Mouse (Mus musculus): ENCODE measurements around the gene Insr. TPM values are rescaled to one million over a fixed set of nuclear protein-coding genes. Genes with fewer than 3 reads are reported as not detected.

Insr gene
- polyA plus RNA-seq, 1 experiment from 2014 or later, result 40.2 TPM

DNA sequence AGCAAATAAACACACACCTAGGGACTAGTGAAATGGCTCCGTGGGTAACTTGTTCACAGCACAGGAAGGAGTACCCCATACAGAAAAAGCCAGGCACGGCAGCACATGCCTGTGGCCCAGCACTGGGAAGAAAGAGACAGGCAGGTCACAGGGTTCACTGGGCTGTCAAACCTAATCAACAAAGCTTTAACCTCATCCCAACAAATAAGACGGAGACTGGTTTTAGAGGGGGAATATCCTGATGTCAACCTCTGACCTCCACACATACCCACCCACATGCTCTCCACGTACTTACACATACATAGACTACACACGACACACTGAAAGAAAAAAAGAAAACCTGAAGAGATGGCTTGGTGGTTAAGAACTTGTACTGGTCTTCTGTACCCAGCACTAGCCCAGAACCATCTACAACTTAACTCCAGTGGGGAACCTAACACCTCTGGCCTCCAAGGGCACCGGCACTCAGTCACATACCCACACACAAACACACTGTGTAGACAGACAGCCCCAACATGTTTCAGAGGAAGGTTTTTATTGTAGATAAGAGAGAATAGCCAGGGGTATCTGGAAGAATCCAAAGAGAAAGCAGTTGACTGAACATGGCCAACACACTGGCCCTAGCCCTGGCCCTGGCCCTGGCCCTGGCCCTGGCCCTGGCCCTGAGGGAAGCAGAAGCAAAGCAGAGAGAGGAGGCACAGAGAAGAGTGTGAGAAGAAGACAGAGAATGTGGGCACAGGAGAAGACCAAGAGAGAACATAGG lies 12.6 kb downstream of the Insr start:
- ATAC-seq (ENCODE audit: low FRiP score, low read depth), result no peak
- H3K36me3 ChIP-seq, result peaks cover 9% of the 10 kb centered on the region

DNA sequence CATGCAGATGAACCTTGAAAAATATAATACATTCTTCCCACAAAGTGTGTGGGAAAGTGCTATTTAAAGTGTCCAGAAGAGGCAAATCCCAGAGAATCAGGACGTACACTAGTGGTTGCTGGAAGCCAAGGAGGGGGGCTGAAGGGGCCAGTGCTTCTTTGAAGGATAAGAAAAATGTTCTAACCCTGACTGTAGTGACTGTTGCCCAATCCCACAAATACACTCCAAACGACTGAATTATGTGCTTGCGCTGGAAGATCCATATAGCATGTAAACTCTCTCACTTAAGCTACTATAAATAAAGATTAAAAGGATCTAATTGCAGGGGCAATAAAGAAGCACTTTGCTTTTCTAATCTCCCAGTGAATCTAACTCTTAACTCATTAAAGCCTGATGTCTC lies 14.2 kb downstream of the Insr start:
- H3K4me3 ChIP-seq, result no peak overlapping the region
- 0 out of 2 replicates have a peak, but pooled peaks cover 8% of the 10 kb centered on the region for H3K4me1 ChIP-seq
- H3K9ac ChIP-seq, result no peak overlapping the region
- 43% methylated on average over 3 of the region's 3 CpGs for WGBS
- peaks cover 22% of the 10 kb centered on the region for H3K36me3 ChIP-seq
- no peaks in the 10 kb centered on the region for H3K27me3 ChIP-seq
- no peak overlapping the region for H3K4me2 ChIP-seq (replicated peaks)
- 0 out of 2 replicates have a peak, but pooled peaks cover 3% of the 10 kb centered on the region for H3K9me3 ChIP-seq
- H3K27ac ChIP-seq, result no peak overlapping the region
- ATAC-seq (ENCODE audit: low FRiP score, low read depth), result no peak

More for the DNA sequence above, 12.6 kb downstream of the Insr start:
- no peak overlapping the region for H3K4me2 ChIP-seq (replicated peaks)
- no peak overlapping the region for H3K9ac ChIP-seq
- no peak overlapping the region for H3K4me3 ChIP-seq
- H3K27ac ChIP-seq, result no peak overlapping the region
- H3K27me3 ChIP-seq, result no peaks in the 10 kb centered on the region
- H3K9me3 ChIP-seq, result no peaks in the 10 kb centered on the region
- 80% methylated on average over 6 of the region's 6 CpGs for WGBS
- H3K4me1 ChIP-seq, result 0 out of 2 replicates have a peak, but pooled peaks cover 8% of the 10 kb centered on the region

DNA sequence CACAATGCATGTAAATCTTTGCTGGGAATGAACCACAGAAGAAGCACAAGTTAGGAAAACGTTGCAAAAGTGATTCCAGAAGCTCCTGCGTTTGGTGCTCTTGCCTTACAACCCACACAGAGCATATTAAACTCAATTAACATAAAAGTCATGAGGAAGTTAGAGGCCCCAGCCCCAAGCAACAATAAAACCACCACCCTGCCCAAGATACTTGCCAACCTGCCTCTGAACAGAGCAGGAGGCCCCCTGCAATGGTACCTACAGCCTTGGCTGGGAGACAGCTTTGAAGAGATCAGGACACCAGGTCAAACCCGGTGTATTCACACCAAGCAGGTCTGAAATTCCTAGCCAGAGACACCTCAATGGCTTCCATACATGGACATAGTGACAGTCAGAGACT lies 16.6 kb downstream of the Insr start:
- Histone ChIP-seq H3K9me3 (0 out of 2 replicates have a peak, but pooled peaks cover 3% of the 10 kb centered on the region), H3K4me1 (0 out of 2 replicates have a peak, but pooled peaks cover 8% of the 10 kb centered on the region), H3K27ac (no peak overlapping the region), H3K9ac (no peak overlapping the region), H3K27me3 (no peaks in the 10 kb centered on the region), H3K36me3 (peaks cover 35% of the 10 kb centered on the region), H3K4me3 (no peak overlapping the region), H3K4me2 (replicated peaks) (no peak overlapping the region)
- no peak for ATAC-seq (ENCODE audit: low FRiP score, low read depth)
- WGBS, result 70% methylated on average over 3 of the region's 3 CpGs

DNA sequence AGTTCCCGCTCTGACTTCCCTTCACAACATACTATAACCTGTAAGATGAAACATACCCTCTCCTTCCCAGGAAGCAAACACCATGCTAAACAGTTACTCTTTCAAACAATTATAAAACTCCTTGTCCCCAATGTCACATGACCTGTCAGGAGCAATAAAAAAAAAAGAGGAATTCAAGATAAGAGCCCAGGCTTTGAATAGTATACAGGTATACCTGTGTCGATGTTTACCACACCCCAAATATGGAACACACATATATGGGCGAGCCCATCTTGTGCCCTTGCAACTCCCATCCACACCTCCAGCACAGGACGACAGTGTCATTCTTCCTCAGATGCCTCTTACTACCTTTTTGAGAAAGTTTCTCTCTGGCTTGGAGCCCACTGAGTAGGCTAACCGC lies 18.3 kb downstream of the Insr start:
- no peak for ATAC-seq (ENCODE audit: low FRiP score, low read depth)
- no peak overlapping the region for H3K9ac ChIP-seq
- H3K27me3 ChIP-seq, result no peaks in the 10 kb centered on the region
- WGBS, result 93% methylated on average over 5 of the region's 5 CpGs
- no peak overlapping the region for H3K4me3 ChIP-seq
- H3K4me2 ChIP-seq (replicated peaks), result no peak overlapping the region
- H3K27ac ChIP-seq, result no peak overlapping the region
- 0 out of 2 replicates have a peak, but pooled peaks cover 3% of the 10 kb centered on the region for H3K9me3 ChIP-seq
- peaks cover 45% of the 10 kb centered on the region for H3K36me3 ChIP-seq
- 0 out of 2 replicates have a peak, but pooled peaks cover 8% of the 10 kb centered on the region for H3K4me1 ChIP-seq

DNA sequence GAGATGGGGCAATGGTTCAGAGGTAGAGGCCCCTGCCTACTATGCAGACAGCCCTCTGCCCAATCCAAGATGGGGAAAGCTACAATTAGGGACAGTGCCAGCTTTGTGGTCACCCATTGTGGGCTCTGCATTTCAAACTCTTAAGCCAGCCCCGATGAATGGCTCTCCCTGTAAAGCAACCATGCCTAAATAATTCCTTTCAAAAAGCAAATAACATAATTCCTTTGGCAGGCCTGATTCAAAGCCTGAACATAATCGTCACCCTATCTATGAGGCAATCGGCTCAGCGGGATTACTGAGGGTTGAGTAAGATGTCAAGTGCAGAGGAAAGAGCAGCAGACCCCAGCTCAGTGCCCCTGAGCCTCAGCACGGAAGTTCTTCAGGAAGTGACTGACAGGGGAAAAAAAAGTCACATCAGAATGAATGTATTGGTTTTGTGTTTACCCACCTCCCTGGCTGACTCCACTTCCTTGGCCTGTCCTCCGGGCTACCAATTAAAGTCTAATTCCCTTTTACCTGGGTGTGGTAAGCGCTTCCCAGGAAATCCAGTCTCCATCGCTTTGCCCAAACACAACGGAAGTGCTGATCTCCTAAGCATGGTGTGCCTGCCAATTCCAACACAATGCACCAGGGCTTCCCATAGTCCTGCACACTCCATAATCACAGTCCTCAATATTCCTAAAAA lies 19.1 kb downstream of the Insr start:
- 0 out of 2 replicates have a peak, but pooled peaks cover 8% of the 10 kb centered on the region for H3K4me1 ChIP-seq
- ATAC-seq (ENCODE audit: low FRiP score, low read depth), result no peak
- WGBS, result 83% methylated on average over 9 of the region's 9 CpGs

DNA sequence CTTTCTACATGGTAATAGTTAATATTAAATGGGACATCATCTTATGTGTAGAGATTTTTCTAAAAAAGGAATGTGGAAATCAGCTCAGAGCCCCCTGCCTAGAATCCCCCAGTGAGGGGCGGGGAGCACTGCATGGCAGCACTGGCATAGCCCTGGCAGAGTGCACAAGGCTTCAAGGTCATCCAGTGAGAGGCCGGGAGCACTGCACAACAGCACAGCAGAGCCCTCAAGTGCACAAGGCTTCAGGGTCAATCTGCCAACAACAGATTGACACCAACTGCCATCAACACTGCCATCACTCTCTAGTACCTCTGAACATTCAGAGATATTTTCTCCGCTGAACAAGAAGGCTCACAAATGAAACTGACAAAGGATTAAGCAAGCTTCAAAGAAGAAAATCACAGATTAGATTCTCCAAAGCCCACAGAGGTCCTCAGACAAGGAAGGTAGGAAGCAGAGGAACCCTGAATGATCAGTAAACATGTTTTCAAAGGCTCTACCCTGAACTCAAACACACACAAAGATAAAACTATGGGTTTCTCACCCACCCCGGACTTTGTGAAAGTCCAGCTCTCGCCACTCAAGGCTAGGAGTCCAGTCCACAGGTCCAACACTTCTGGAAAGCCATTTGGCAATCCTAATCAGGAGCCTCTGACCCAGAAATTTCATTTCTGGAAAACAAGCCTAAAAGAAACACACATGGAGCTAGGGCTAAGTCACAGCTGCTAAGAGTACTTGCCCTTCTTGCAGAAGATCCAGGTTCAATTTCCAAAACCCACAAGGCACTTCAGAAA lies 23.1 kb downstream of the Insr start:
- Histone ChIP-seq H3K9ac (no peak overlapping the region), H3K27ac (no peak overlapping the region), H3K4me3 (no peak overlapping the region), H3K27me3 (no peaks in the 10 kb centered on the region), H3K36me3 (peaks cover 66% of the 10 kb centered on the region), H3K4me2 (replicated peaks) (no peak overlapping the region), H3K4me1 (no peaks in the 10 kb centered on the region), H3K9me3 (0 out of 2 replicates have a peak, but pooled peaks cover 3% of the 10 kb centered on the region)
- WGBS, result 91% methylated on average over 5 of the region's 5 CpGs
- ATAC-seq (ENCODE audit: low FRiP score, low read depth), result no peak

More for the DNA sequence above, 19.1 kb downstream of the Insr start:
- H3K27me3 ChIP-seq, result no peaks in the 10 kb centered on the region
- 0 out of 2 replicates have a peak, but pooled peaks cover 3% of the 10 kb centered on the region for H3K9me3 ChIP-seq
- H3K4me2 ChIP-seq (replicated peaks), result no peak overlapping the region
- H3K36me3 ChIP-seq, result peaks cover 46% of the 10 kb centered on the region
- no peak overlapping the region for H3K27ac ChIP-seq
- H3K9ac ChIP-seq, result no peak overlapping the region
- no peak overlapping the region for H3K4me3 ChIP-seq

DNA sequence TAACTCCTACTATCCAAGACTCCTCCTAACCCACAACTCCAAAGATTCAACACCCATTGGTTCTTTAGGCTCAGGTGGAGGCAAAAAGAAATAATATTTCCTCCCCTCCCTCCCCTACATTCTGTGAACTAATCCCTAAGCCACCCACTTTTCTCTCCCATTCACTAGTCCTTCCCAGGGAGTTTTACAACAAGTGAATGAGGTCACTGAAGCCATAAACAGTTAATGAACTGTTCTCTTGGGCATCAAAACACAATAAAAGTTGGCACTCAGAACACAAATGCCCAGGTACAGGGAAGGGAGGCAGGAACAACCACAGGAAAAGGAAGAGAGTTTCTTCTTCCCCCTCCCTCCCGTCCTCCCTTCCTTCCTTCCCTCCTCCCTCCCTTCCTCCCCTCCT lies 24.1 kb downstream of the Insr start:
- H3K9me3 ChIP-seq, result no peaks in the 10 kb centered on the region
- H3K4me1 ChIP-seq, result no peaks in the 10 kb centered on the region
- H3K4me3 ChIP-seq, result no peak overlapping the region
- ATAC-seq (ENCODE audit: low FRiP score, low read depth), result no peak
- H3K4me2 ChIP-seq (replicated peaks), result no peak overlapping the region
- H3K9ac ChIP-seq, result no peak overlapping the region
- WGBS, result 59% methylated on average over 1 of the region's 1 CpGs
- no peaks in the 10 kb centered on the region for H3K27me3 ChIP-seq
- no peak overlapping the region for H3K27ac ChIP-seq
- peaks cover 65% of the 10 kb centered on the region for H3K36me3 ChIP-seq

DNA sequence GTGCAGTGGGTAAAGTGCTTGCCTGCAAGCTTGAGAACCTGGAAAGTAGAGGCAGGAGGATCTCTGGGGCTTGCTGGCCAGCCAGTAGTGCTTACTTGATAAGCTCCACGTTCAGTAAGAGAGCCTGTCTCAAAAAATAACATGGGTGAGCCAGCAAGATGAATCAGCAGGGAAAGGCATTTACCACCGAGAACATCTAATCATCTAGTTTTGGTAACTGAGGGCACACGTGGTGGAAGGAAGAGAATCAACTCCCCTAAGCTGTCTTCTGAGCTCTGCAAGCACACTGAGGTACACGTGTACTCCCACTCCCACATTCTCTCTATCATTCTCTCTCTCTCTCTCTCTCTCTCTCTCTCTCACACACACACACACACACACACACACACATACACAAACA lies 26.2 kb downstream of the Insr start:
- 85% methylated on average over 4 of the region's 4 CpGs for WGBS
- Histone ChIP-seq H3K9ac (no peak overlapping the region), H3K27ac (no peak overlapping the region), H3K4me3 (no peak overlapping the region), H3K4me2 (replicated peaks) (no peak overlapping the region), H3K9me3 (no peaks in the 10 kb centered on the region), H3K27me3 (no peaks in the 10 kb centered on the region), H3K4me1 (no peaks in the 10 kb centered on the region), H3K36me3 (peaks cover 54% of the 10 kb centered on the region)
- ATAC-seq (ENCODE audit: low FRiP score, low read depth), result no peak

DNA sequence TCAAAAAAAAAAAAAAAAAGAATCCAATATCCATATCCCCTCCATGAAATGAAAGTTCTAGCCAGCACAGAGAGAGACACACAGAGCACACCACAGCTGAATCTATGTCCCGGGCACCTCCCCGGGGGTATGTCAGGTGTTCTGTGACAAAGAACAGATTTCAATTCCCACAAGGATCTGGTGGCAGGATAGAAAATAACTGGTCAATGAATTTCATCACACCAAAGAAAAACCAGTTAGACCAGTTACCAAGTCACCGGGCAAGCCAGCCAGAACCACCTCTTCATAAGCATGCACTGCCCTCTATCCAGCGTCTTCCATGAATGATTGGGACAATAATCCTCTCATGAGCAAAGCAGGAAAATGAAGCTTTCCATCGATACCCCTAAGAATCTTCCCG lies 26.8 kb downstream of the Insr start:
- 86% methylated on average over 6 of the region's 6 CpGs for WGBS
- no peak overlapping the region for H3K9ac ChIP-seq
- H3K36me3 ChIP-seq, result peaks cover 49% of the 10 kb centered on the region
- H3K4me1 ChIP-seq, result no peaks in the 10 kb centered on the region
- ATAC-seq (ENCODE audit: low FRiP score, low read depth), result no peak
- no peak overlapping the region for H3K4me3 ChIP-seq
- H3K27me3 ChIP-seq, result no peaks in the 10 kb centered on the region
- no peaks in the 10 kb centered on the region for H3K9me3 ChIP-seq
- no peak overlapping the region for H3K27ac ChIP-seq
- H3K4me2 ChIP-seq (replicated peaks), result no peak overlapping the region

DNA sequence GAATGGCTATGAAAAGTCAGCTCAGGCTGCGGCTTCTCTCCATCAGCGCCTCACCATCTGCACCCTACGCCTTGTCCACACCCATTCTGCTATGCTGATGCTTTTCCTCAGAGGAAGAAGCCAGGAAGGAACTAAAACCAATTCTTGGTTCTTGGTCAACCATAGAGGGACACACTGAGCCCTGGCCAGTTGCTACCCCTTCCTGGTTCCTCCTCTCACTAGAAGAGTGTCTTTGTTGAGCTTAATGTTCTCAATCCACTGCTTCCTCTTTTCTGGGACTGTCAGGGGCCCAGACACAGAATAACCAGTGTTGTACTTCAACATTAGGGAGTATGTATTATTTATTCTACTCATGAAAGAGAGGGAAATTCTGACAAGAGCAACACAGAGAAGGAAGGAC lies 28.3 kb downstream of the Insr start:
- Histone ChIP-seq H3K9ac (no peak overlapping the region), H3K27me3 (no peaks in the 10 kb centered on the region), H3K27ac (no peak overlapping the region), H3K9me3 (no peaks in the 10 kb centered on the region), H3K4me2 (replicated peaks) (no peak overlapping the region), H3K36me3 (peaks cover 47% of the 10 kb centered on the region), H3K4me3 (no peak overlapping the region), H3K4me1 (no peaks in the 10 kb centered on the region)
- no peak for ATAC-seq (ENCODE audit: low FRiP score, low read depth)
- WGBS, result 97% methylated on average over 3 of the region's 3 CpGs

DNA sequence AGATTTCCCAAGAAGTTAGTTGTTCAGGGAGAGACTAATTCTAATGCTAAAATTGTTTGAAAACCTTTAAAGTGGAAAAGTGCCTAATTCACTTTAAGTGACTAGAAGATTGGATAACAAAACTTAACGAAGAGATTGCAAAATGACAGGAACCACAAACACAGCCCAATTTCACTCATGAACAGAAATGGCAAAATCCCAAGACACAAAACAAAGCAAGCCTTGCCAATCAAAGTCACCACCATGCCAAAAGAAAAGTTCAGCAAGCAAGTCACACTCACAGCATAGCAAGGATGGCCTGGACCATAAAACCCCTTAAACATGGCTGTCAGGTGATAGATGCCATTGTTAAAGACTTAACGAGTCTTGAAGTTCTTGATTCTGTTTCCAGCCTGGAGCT lies 29.5 kb downstream of the Insr start:
- H3K27ac ChIP-seq, result no peak overlapping the region
- peaks cover 55% of the 10 kb centered on the region for H3K36me3 ChIP-seq
- H3K9ac ChIP-seq, result no peak overlapping the region
- no peaks in the 10 kb centered on the region for H3K4me1 ChIP-seq
- no peak overlapping the region for H3K4me2 ChIP-seq (replicated peaks)
- 66% methylated on average over 2 of the region's 2 CpGs for WGBS
- H3K4me3 ChIP-seq, result no peak overlapping the region
- no peaks in the 10 kb centered on the region for H3K27me3 ChIP-seq
- no peak for ATAC-seq (ENCODE audit: low FRiP score, low read depth)
- no peaks in the 10 kb centered on the region for H3K9me3 ChIP-seq

DNA sequence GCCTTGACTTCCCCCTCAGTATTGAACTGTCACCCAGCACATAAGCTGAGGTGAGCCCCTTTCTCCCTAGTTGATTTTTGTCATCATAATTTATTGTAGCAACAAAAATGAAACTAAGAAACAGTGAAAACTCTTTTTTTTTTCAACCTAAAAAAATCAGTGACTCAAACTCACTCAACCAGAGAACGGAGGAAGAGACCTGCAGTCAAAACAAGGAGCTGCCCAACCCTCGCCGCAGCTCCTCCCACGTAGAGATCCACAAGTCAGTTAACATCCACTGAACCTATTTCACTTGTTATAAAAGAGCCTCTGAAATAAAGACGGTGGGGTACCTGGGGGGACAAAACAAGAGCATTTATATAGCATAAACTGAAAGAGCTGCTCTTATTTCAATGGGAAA lies 30.7 kb downstream of the Insr start:
- WGBS, result 85% methylated on average over 5 of the region's 5 CpGs

More for the DNA sequence above, 30.7 kb downstream of the Insr start:
- Histone ChIP-seq H3K9me3 (no peaks in the 10 kb centered on the region), H3K27me3 (no peaks in the 10 kb centered on the region), H3K4me3 (no peak overlapping the region), H3K9ac (no peak overlapping the region), H3K4me1 (no peaks in the 10 kb centered on the region), H3K36me3 (peaks cover 50% of the 10 kb centered on the region), H3K4me2 (replicated peaks) (no peak overlapping the region), H3K27ac (no peak overlapping the region)
- ATAC-seq (ENCODE audit: low FRiP score, low read depth), result no peak

All from limb, embryonic 13.5 days (tissue).